Mouse (Mus musculus) kidney, postnatal 0 days (tissue): ENCODE results near the gene Cyth3. TPM values are rescaled to one million over a fixed set of nuclear protein-coding genes. Genes with fewer than 3 reads are reported as not detected.

ENCODE experiments used
- ATAC-seq: fragments of 200-750 bp; cut with Nextera tagmentation; replicated peaks from 2 replicates; pipeline ENCODE4 v1.8.0; 2017; ENCODE audit warnings: low read depth, moderate number of reproducible peaks, moderate TSS enrichment, moderate library complexity; ENCODE audit not compliant: low FRiP score
- DNase-seq: peaks from one replicate; pipeline ENCODE4 v3.0.0-alpha.2; 2016; ENCODE audit warnings: low spot score
- H3K27ac ChIP-seq: fragments of 300-500 bp; sonication (generic); 2 replicates; pipeline ENCODE4 v1.5.1; 2014; ENCODE audit warnings: mild to moderate bottlenecking
- H3K27me3 ChIP-seq: fragments of 300-500 bp; sonication (generic); 2 replicates; pipeline ENCODE4 v1.6.1; 2014; ENCODE audit warnings: low read length, mixed read lengths; ENCODE audit not compliant: insufficient read depth
- H3K36me3 ChIP-seq: fragments of 300-500 bp; sonication (generic); 2 replicates; pipeline ENCODE4 v1.6.1; 2014; ENCODE audit warnings: low read length, mixed read lengths; ENCODE audit not compliant: insufficient read depth
- H3K4me1 ChIP-seq: fragments of 300-500 bp; sonication (generic); replicated peaks from 2 replicates; pipeline ENCODE4 v1.6.1; 2014; ENCODE audit warnings: antibody characterized with exemption, low read length, mixed read lengths; ENCODE audit not compliant: insufficient read depth
- H3K4me2 ChIP-seq: fragments of 300-500 bp; sonication (generic); 2 replicates; pipeline ENCODE4 v1.6.1; 2014; ENCODE audit warnings: mild to moderate bottlenecking, low read length, moderate library complexity, mixed read lengths
- H3K4me3 ChIP-seq: fragments of 300-500 bp; sonication (generic); replicated peaks from 2 replicates; pipeline ENCODE4 v1.5.1; 2014; ENCODE audit warnings: low read depth, low read length
- H3K9ac ChIP-seq: fragments of 300-500 bp; sonication (generic); 2 replicates; pipeline ENCODE4 v1.6.1; 2014; ENCODE audit warnings: low read depth, low read length
- H3K9me3 ChIP-seq: fragments of 300-500 bp; sonication (generic); replicated peaks from 2 replicates; pipeline ENCODE4 v1.6.1; 2016; ENCODE audit warnings: low read length, inconsistent platforms, mixed read lengths
- CTCF ChIP-seq: IDR thresholded peaks from 2 replicates; pipeline ENCODE4 v1.5.1; 2016; ENCODE audit warnings: antibody characterized with exemption, low read depth, mild to moderate bottlenecking, moderate library complexity
- WGBS: fragments of 180-500 bp; shearing (Covaris S2); extraction: QIAGEN DNeasy Blood & Tissue Kit; methylation state at CpG from one replicate; pipeline ENCODE4 v1.1.7; 2014; 5-methylcytosine and 5-hydroxymethylcytosine counted together
- polyA plus RNA-seq: library from polyadenylated mRNA; unstranded; fragments of >200 nt; fragmentation: Nextera tagmentation; extraction: Ambion mirVana; gene quantifications from 2 replicates; pipeline ENCODE4 v1.2.1, GENCODE M21; 2015

The Cyth3 gene
- polyA plus RNA-seq, 1 experiment from 2014 or later = 74.3 TPM

DNA sequence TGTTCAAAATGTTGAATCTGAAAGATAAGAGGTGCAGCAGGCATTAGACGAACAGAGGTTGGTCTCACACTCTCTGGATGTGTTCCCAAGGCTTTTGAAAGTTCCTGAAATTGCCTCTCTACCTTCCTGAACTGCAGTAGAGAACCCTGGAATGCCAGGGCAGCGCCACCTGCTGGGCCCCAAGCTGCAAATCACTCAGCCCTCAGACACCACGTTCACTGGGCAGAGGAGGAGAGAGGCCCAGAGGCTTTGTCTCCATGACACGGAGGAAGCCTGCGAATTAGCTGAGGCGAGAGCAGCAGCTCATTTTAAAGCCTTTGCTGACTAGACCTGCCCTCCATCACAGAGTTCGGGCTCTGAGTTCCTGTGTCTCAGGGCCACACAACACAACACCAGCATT, 89.1 kb downstream of the Cyth3 start:
- peak; percentile 95 for TF ChIP-seq CTCF
- Histone ChIP-seq H3K9me3 (no peaks in the 10 kb centered on the region), H3K4me2 (no peak overlapping the region), H3K4me1 (no peaks in the 10 kb centered on the region), H3K27ac (no peak overlapping the region), H3K27me3 (no peaks in the 10 kb centered on the region), H3K4me3 (no peak overlapping the region), H3K36me3 (peaks cover 68% of the 10 kb centered on the region), H3K9ac (no peak overlapping the region)
- 12% methylated on average over 7 of the region's 7 CpGs for WGBS
- DNase-seq = peak; percentile 90
- ATAC-seq = no peak; the same call in 1 of the 2 replicates

DNA sequence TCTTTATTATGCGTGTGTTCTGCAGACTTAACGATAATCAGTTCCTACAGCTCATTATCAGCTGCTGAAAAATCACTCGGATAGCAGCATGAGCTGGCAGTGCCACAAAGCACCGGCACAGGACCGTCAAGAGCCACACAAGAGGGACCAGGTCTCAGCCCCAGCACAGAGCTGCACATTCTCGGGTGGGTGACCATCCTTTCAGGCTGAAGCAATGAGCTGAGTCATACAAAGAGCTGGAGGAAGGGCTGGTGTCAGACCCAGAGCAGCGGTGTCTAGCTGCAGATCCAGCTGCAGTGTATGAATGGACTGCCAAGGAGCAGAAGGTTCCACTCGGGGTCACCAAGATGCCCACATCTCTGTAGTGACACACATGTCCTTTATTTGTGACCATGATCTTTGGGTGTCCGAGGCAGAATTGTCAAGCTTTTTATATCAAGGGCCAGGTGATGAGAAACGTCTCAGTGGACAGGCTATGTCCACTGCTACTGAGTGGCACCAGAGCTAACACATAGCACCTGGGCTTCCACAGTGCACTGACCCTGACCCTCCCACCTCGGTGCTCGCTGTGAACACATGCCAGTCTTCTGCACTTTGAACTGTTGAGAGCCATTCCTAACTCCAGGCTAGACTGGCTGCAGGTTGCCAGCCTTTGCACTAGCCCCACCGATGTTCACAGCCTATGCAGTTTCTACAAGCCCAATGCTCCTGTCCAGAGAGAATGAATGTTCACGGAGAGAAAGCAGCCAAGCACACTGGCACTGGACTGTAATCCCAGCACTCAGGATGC, 90.0 kb downstream of the Cyth3 start:
- Histone ChIP-seq H3K4me2 (no peak overlapping the region), H3K27me3 (no peaks in the 10 kb centered on the region), H3K36me3 (peaks cover 70% of the 10 kb centered on the region), H3K9me3 (no peaks in the 10 kb centered on the region), H3K4me1 (no peaks in the 10 kb centered on the region), H3K27ac (no peak overlapping the region), H3K9ac (no peak overlapping the region), H3K4me3 (no peak overlapping the region)
- TF ChIP-seq CTCF = no peak
- 0 out of 2 replicates have a peak, but pooled peaks have one; percentile 10 for ATAC-seq
- WGBS = 85% methylated on average over 14 of the region's 14 CpGs
- no peak for DNase-seq

- Histone ChIP-seq H3K36me3 (peaks cover 77% of the 10 kb centered on the region), H3K4me1 (no peaks in the 10 kb centered on the region), H3K4me2 (no peak overlapping the region), H3K27me3 (no peaks in the 10 kb centered on the region), H3K9me3 (no peaks in the 10 kb centered on the region), H3K9ac (no peak overlapping the region), H3K27ac (no peak overlapping the region), H3K4me3 (no peak overlapping the region)
- DNase-seq (no peak), ATAC-seq (no peak)
- TF ChIP-seq CTCF = no peak
- WGBS = 95% methylated on average over 7 of the region's 7 CpGs
Observed at GRCm38 (mm10) chr5:143721962-143722361, 99.7 kb downstream of the Cyth3 start.

GRCm38 (mm10) chr5:143730915-143731314, 108.7 kb downstream of the Cyth3 start:
- no peaks in the 10 kb centered on the region for H3K27me3 ChIP-seq
- H3K9ac ChIP-seq = peak overlapping the region; percentile 97; the same call in 1 of the 2 replicates
- 6% methylated on average over 6 of the region's 6 CpGs for WGBS
- no peaks in the 10 kb centered on the region for H3K9me3 ChIP-seq
- DNase-seq (peak; percentile 38), ATAC-seq (no peak)
- H3K27ac ChIP-seq = peak overlapping the region; percentile 92; the same call in 1 of the 2 replicates
- peak overlapping the region; percentile 95 for H3K4me2 ChIP-seq
- no peak for TF ChIP-seq CTCF
- peaks cover 6% of the 10 kb centered on the region; the same call in 1 of the 2 replicates for H3K36me3 ChIP-seq
- H3K4me3 ChIP-seq = peak overlapping the region; percentile 98
- H3K4me1 ChIP-seq = no peaks in the 10 kb centered on the region; the same call in 1 of the 2 replicates

- Histone ChIP-seq H3K36me3 (no peaks in the 10 kb centered on the region), H3K4me3 (peak overlapping the region; percentile 98), H3K4me2 (peak overlapping the region; percentile 95), H3K27ac (peak overlapping the region; percentile 92), H3K27me3 (no peaks in the 10 kb centered on the region), H3K4me1 (no peaks in the 10 kb centered on the region; the same call in 1 of the 2 replicates), H3K9ac (peak overlapping the region; percentile 97), H3K9me3 (no peaks in the 10 kb centered on the region)
- peak; percentile 33 for ATAC-seq
- DNase-seq = peak; percentile 25
- under 1% methylated on average over 35 of the region's 82 CpGs for WGBS
- TF ChIP-seq CTCF = no peak
Observed at GRCm38 (mm10) chr5:143731483-143732112, 109.4 kb downstream of the Cyth3 start.

GRCm38 (mm10) chr5:143732180-143732891, 110.1 kb downstream of the Cyth3 start, which contains the start of gene Usp42:
Gene Usp42, minus strand, starts transcription at chr5:143732280.
- H3K4me2 ChIP-seq = peak within 1 kb of the TSS; percentile 95
- H3K27ac ChIP-seq = peak within 1 kb of the TSS; percentile 92
- peak within 1 kb of the TSS; percentile 98 for H3K4me3 ChIP-seq
- H3K4me1 ChIP-seq = no peaks in the 10 kb centered on the region; the same call in 1 of the 2 replicates
- H3K9ac ChIP-seq = peak within 1 kb of the TSS; percentile 97
- no peaks in the 10 kb centered on the region for H3K27me3 ChIP-seq
- under 1% methylated on average over 69 of the region's 82 CpGs for WGBS
- no peaks in the 10 kb centered on the region for H3K36me3 ChIP-seq
- DNase-seq (peak; percentile 98), ATAC-seq (peak; percentile 98)
- no peaks in the 10 kb centered on the region for H3K9me3 ChIP-seq
- 0 out of 2 replicates have a peak, but pooled peaks have one; percentile 37 for TF ChIP-seq CTCF
